Mouse (Mus musculus): Measurements from ENCODE around the gene Lamp5. TPM values are rescaled to one million over a fixed set of nuclear protein-coding genes. Genes with fewer than 3 reads are reported as not detected.
A peak's percentile ranks its signal among the peaks of the same experiment; 100 is the strongest.

The Lamp5 gene
- 227 and 267 TPM in 2 replicates for polyA plus RNA-seq (2014; fragmentation: Nextera tagmentation; extraction: Ambion mirVana)

DNA sequence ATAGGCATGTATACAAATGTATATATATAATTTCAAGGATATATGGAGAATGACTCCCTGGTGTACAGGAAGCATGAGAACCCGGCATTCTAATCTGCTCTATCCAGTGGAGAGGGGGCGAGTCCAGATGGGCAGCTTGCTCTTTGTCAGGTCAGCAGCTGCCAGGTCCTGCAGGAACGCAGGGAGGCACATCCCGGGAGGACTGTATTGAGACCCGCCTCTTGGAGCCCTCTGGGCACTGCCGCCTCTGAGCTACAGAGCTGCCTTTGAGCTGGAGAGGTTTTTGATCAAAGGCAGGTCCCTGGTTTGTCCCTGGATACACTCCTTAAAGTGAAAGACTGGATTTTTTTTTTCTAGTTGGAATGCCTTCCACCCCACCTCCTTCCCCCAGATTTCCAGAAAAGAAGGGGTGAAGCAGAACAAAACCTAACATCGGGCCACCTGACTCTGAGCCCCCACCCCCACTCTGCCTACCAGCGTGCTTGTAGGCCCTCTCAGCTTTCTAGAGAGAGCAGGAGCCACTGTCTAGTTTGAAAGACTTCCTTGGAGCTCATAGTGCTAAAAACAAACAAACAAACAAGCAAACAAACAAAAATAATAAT lies at the start of gene Lamp5:
Lamp5 (plus strand) TSS at position 552 of the 602 bp plus-strand sequence.
- H3K27ac ChIP-seq = peak within 1 kb of the TSS; percentile 90
- peak; percentile 32 for DNase-seq (ENCODE audit: low spot score)

DNA sequence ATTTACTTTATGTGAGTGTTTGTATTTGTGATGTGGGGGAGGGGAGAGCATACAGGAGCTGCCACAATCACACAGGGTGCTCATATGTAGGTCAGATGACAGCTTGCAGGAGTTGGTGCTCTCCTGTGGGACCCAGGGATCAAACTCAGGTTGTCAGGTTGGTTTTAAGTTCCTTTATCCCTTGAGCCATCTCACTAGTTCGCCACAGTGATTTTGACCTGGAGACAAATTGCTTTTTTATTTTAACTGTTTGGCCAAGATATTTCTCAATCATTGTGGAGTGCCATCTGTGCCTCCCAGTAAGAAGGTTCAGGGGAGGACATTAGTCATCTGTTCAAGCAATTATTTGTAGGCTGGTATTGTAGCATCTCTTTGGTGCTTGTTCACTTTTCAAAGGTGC lies 48.2 kb upstream of the Lamp5 start:
- WGBS = 69% methylated on average over 1 of the region's 1 CpGs
- ATAC-seq (ENCODE audit: low FRiP score) (no peak), DNase-seq (ENCODE audit: low spot score) (no peak)
- H3K4me1 ChIP-seq (replicated peaks; ENCODE audit: control insufficient read depth, insufficient read depth, low read length) = peaks cover 3% of the 10 kb centered on the region; the same call in 1 of the 2 replicates
- no peak overlapping the region for H3K4me2 ChIP-seq (replicated peaks)
- peaks cover 32% of the 10 kb centered on the region for H3K36me3 ChIP-seq (replicated peaks; ENCODE audit: control insufficient read depth, insufficient read depth)
- H3K9me3 ChIP-seq (ENCODE audit: control insufficient read depth, low read length) = no peaks in the 10 kb centered on the region
- no peak overlapping the region for H3K4me3 ChIP-seq (replicated peaks; ENCODE audit: low read length)
- H3K27ac ChIP-seq = no peak overlapping the region
- H3K27me3 ChIP-seq (ENCODE audit: control insufficient read depth, insufficient read depth, low read length) = no peaks in the 10 kb centered on the region
- no peak overlapping the region for H3K9ac ChIP-seq

More for the DNA sequence above, at the start of gene Lamp5:
- peak within 1 kb of the TSS; percentile 32 for H3K4me3 ChIP-seq (replicated peaks; ENCODE audit: low read length)
- H3K27me3 ChIP-seq (ENCODE audit: control insufficient read depth, insufficient read depth, low read length) = no peaks in the 10 kb centered on the region
- 0 out of 2 replicates have a peak, but pooled peaks have one; percentile 49 for ATAC-seq (ENCODE audit: low FRiP score)
- 2% methylated on average over 8 of the region's 8 CpGs for WGBS
- no peaks in the 10 kb centered on the region for H3K36me3 ChIP-seq (replicated peaks; ENCODE audit: control insufficient read depth, insufficient read depth)
- H3K4me2 ChIP-seq (replicated peaks) = peak within 1 kb of the TSS; percentile 59
- peak within 1 kb of the TSS; percentile 61 for H3K9ac ChIP-seq
- no peaks in the 10 kb centered on the region for H3K9me3 ChIP-seq (ENCODE audit: control insufficient read depth, low read length)
- no peaks in the 10 kb centered on the region for H3K4me1 ChIP-seq (replicated peaks; ENCODE audit: control insufficient read depth, insufficient read depth, low read length)

GRCm38 (mm10) chr2:136006280-136006679 lies 45.8 kb upstream of the Lamp5 start:
- Histone ChIP-seq H3K27ac (no peak overlapping the region), H3K9me3 (ENCODE audit: control insufficient read depth, low read length) (no peaks in the 10 kb centered on the region), H3K4me3 (replicated peaks; ENCODE audit: low read length) (no peak overlapping the region), H3K4me1 (replicated peaks; ENCODE audit: control insufficient read depth, insufficient read depth, low read length) (0 out of 2 replicates have a peak, but pooled peaks cover 3% of the 10 kb centered on the region), H3K9ac (no peak overlapping the region), H3K27me3 (ENCODE audit: control insufficient read depth, insufficient read depth, low read length) (no peaks in the 10 kb centered on the region), H3K4me2 (replicated peaks) (no peak overlapping the region), H3K36me3 (replicated peaks; ENCODE audit: control insufficient read depth, insufficient read depth) (peaks cover 43% of the 10 kb centered on the region)
- WGBS = 96% methylated on average over 5 of the region's 5 CpGs
- ATAC-seq (ENCODE audit: low FRiP score) (no peak), DNase-seq (ENCODE audit: low spot score) (no peak)

- 89% methylated on average over 9 of the region's 9 CpGs for WGBS
- no peaks in the 10 kb centered on the region for H3K27me3 ChIP-seq (ENCODE audit: control insufficient read depth, insufficient read depth, low read length)
- no peak for ATAC-seq (ENCODE audit: low FRiP score)
- no peak overlapping the region for H3K4me3 ChIP-seq (replicated peaks; ENCODE audit: low read length)
- no peaks in the 10 kb centered on the region for H3K9me3 ChIP-seq (ENCODE audit: control insufficient read depth, low read length)
- peaks cover 25% of the 10 kb centered on the region for H3K36me3 ChIP-seq (replicated peaks; ENCODE audit: control insufficient read depth, insufficient read depth)
- no peaks in the 10 kb centered on the region for H3K4me1 ChIP-seq (replicated peaks; ENCODE audit: control insufficient read depth, insufficient read depth, low read length)
- no peak for DNase-seq (ENCODE audit: low spot score)
- no peak overlapping the region for H3K9ac ChIP-seq
- H3K4me2 ChIP-seq (replicated peaks) = no peak overlapping the region
- no peak overlapping the region for H3K27ac ChIP-seq
Observed at GRCm38 (mm10) chr2:136012759-136013158, 39.3 kb upstream of the Lamp5 start.

GRCm38 (mm10) chr2:136048464-136048863 lies 3.6 kb upstream of the Lamp5 start:
- Histone ChIP-seq H3K4me1 (replicated peaks; ENCODE audit: control insufficient read depth, insufficient read depth, low read length) (no peaks in the 10 kb centered on the region), H3K27me3 (ENCODE audit: control insufficient read depth, insufficient read depth, low read length) (no peaks in the 10 kb centered on the region), H3K4me3 (replicated peaks; ENCODE audit: low read length) (no peak overlapping the region), H3K9me3 (ENCODE audit: control insufficient read depth, low read length) (no peaks in the 10 kb centered on the region), H3K36me3 (replicated peaks; ENCODE audit: control insufficient read depth, insufficient read depth) (no peaks in the 10 kb centered on the region), H3K4me2 (replicated peaks) (no peak overlapping the region), H3K27ac (no peak overlapping the region), H3K9ac (no peak overlapping the region)
- ATAC-seq (ENCODE audit: low FRiP score) (no peak), DNase-seq (ENCODE audit: low spot score) (no peak)
- 88% methylated on average over 4 of the region's 4 CpGs for WGBS

GRCm38 (mm10) chr2:136050793-136051615 lies 1.0 kb upstream of the Lamp5 start:
- 13% methylated on average over 27 of the region's 27 CpGs for WGBS
- peak overlapping the region; percentile 59 for H3K4me2 ChIP-seq (replicated peaks)
- H3K4me3 ChIP-seq (replicated peaks; ENCODE audit: low read length) = peak overlapping the region; percentile 32
- peak overlapping the region; percentile 90 for H3K27ac ChIP-seq
- no peaks in the 10 kb centered on the region for H3K27me3 ChIP-seq (ENCODE audit: control insufficient read depth, insufficient read depth, low read length)
- peak; percentile 61 for DNase-seq (ENCODE audit: low spot score)
- no peaks in the 10 kb centered on the region for H3K9me3 ChIP-seq (ENCODE audit: control insufficient read depth, low read length)
- no peaks in the 10 kb centered on the region for H3K36me3 ChIP-seq (replicated peaks; ENCODE audit: control insufficient read depth, insufficient read depth)
- ATAC-seq (ENCODE audit: low FRiP score) = peak; percentile 84
- H3K9ac ChIP-seq = peak overlapping the region; percentile 61
- no peaks in the 10 kb centered on the region for H3K4me1 ChIP-seq (replicated peaks; ENCODE audit: control insufficient read depth, insufficient read depth, low read length)

DNA sequence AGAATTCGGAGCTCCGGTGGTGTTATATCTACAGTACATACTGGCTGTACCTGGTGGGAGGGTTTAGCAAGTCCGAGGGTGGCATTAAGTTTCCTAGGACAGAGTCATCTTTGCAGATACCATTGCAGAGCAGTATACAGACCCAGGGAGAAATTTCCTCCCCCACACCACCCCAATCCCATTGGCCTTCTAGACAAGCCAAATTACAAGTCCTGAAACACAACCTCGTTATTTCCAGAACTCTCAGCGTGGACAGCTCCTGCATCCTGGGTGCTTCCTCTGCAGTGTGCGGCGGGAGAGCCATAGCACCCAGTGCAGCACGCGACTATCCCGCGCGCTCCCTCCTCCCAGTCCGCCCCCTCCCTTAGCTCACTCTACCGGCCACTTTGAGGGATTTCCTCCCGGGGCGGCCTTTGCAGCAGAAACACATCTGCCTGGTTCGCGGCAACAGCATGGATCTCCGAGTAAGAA lies 5.9 kb downstream of the Lamp5 start:
- Histone ChIP-seq H3K27me3 (ENCODE audit: control insufficient read depth, insufficient read depth, low read length) (peaks cover 16% of the 10 kb centered on the region), H3K9me3 (ENCODE audit: control insufficient read depth, low read length) (no peaks in the 10 kb centered on the region), H3K4me1 (replicated peaks; ENCODE audit: control insufficient read depth, insufficient read depth, low read length) (peaks cover 8% of the 10 kb centered on the region), H3K9ac (peak overlapping the region; percentile 87), H3K4me3 (replicated peaks; ENCODE audit: low read length) (peak overlapping the region; percentile 49), H3K36me3 (replicated peaks; ENCODE audit: control insufficient read depth, insufficient read depth) (no peaks in the 10 kb centered on the region), H3K27ac (peak overlapping the region; percentile 95), H3K4me2 (replicated peaks) (peak overlapping the region; percentile 77)
- 4% methylated on average over 19 of the region's 19 CpGs for WGBS
- ATAC-seq (ENCODE audit: low FRiP score) = peak; percentile 68
- DNase-seq (ENCODE audit: low spot score) = no peak

DNA sequence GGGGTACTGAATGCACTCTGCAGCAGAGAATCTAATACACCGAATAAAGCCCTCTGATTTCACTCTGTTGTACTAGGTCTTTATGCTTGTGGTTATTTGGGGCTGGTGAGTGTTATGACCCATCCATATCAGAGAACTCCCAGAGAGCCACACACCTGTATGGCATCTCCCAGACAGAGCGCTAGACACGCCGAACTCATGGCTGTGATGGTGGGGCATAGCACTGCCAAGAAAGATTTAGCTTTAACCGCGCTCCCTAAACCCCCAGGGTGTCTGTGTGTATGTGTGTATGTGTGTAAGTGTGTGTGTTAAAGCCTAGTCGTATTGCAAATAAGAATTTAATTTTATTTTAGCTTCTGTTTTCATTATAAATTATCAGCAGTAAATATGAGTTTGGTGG lies 6.4 kb downstream of the Lamp5 start:
- peak; percentile 44 for ATAC-seq (ENCODE audit: low FRiP score)
- Histone ChIP-seq H3K4me1 (replicated peaks; ENCODE audit: control insufficient read depth, insufficient read depth, low read length) (peaks cover 8% of the 10 kb centered on the region), H3K9me3 (ENCODE audit: control insufficient read depth, low read length) (no peaks in the 10 kb centered on the region), H3K27ac (peak overlapping the region; percentile 95), H3K9ac (peak overlapping the region; percentile 87), H3K36me3 (replicated peaks; ENCODE audit: control insufficient read depth, insufficient read depth) (no peaks in the 10 kb centered on the region), H3K4me3 (replicated peaks; ENCODE audit: low read length) (peak overlapping the region; percentile 49), H3K27me3 (ENCODE audit: control insufficient read depth, insufficient read depth, low read length) (peaks cover 16% of the 10 kb centered on the region), H3K4me2 (replicated peaks) (peak overlapping the region; percentile 77)
- WGBS = 3% methylated on average over 7 of the region's 7 CpGs
- no peak for DNase-seq (ENCODE audit: low spot score)

- Histone ChIP-seq H3K36me3 (replicated peaks; ENCODE audit: control insufficient read depth, insufficient read depth) (no peaks in the 10 kb centered on the region), H3K27ac (peak overlapping the region; percentile 95)
- no peak for DNase-seq (ENCODE audit: low spot score)
Observed at GRCm38 (mm10) chr2:136059029-136059669, 7.1 kb downstream of the Lamp5 start.

More at GRCm38 (mm10) chr2:136059029-136059669, 7.1 kb downstream of the Lamp5 start:
- H3K27me3 ChIP-seq (ENCODE audit: control insufficient read depth, insufficient read depth, low read length) = peaks cover 16% of the 10 kb centered on the region
- H3K9ac ChIP-seq = peak overlapping the region; percentile 87
- peak overlapping the region; percentile 49 for H3K4me3 ChIP-seq (replicated peaks; ENCODE audit: low read length)
- peak; percentile 43; the same call in 1 of the 2 replicates for ATAC-seq (ENCODE audit: low FRiP score)
- peaks cover 8% of the 10 kb centered on the region for H3K4me1 ChIP-seq (replicated peaks; ENCODE audit: control insufficient read depth, insufficient read depth, low read length)
- WGBS = under 1% methylated on average over 37 of the region's 37 CpGs
- H3K4me2 ChIP-seq (replicated peaks) = peak overlapping the region; percentile 77
- no peaks in the 10 kb centered on the region for H3K9me3 ChIP-seq (ENCODE audit: control insufficient read depth, low read length)
